Mouse (Mus musculus) CH12.LX (cell line): ENCODE results near the gene Cwc25. TPM values are rescaled to one million over a fixed set of nuclear protein-coding genes. Genes with fewer than 3 reads are reported as not detected.

Experiments
- DNase-seq: peaks from one replicate; pipeline ENCODE4 v3.0.0-alpha.2; 2013; ENCODE audit errors: extremely low read depth
- H3K27ac ChIP-seq: 2 replicates; pipeline ENCODE4 v1.5.1; 2012; ENCODE audit warnings: low read depth, mild to moderate bottlenecking, control low read depth, moderate library complexity; ENCODE audit not compliant: insufficient read depth
- H3K27me3 ChIP-seq: replicated peaks from 2 replicates; pipeline ENCODE3; 2012; ENCODE audit warnings: inconsistent platforms
- H3K36me3 ChIP-seq, 2 experiments: replicated peaks in 1 of 2; 2 replicates each; pipeline versions ENCODE3 to v1.6.1; 2012; ENCODE audit warnings: inconsistent platforms in 1 of 2, low read length in 1 of 2, mild to moderate bottlenecking in 1 of 2, mixed read lengths in 1 of 2, moderate library complexity in 1 of 2; ENCODE audit not compliant: control insufficient read depth in 1 of 2, insufficient read depth in 1 of 2
- H3K4me1 ChIP-seq, 2 experiments: 2 replicates each; pipeline ENCODE4 v1.6.1; 2012; ENCODE audit warnings: inconsistent platforms in 1 of 2, moderate library complexity in 1 of 2; ENCODE audit not compliant: insufficient read depth in 2 of 2, control insufficient read depth in 1 of 2
- H3K4me2 ChIP-seq: 2 replicates; pipeline ENCODE4 v1.6.1; 2012; ENCODE audit warnings: low read depth, mild to moderate bottlenecking, control low read depth; ENCODE audit not compliant: poor library complexity, insufficient read depth, severe bottlenecking
- H3K4me3 ChIP-seq, 3 experiments: fragments of 150-350 bp in 1 of 3; sonication (generic) in 1 of 3; replicated peaks in 1 of 3; 2 replicates each; pipeline versions ENCODE3 to v1.5.1; 2011 to 2012; ENCODE audit warnings: low read depth in 2 of 3, low read length in 2 of 3, mild to moderate bottlenecking in 2 of 3, moderate library complexity in 2 of 3, control low read depth in 1 of 3, improper control_type of control experiment in 1 of 3, inconsistent platforms in 1 of 3, mixed read lengths in 1 of 3; ENCODE audit not compliant: poor library complexity in 1 of 3
- H3K79me2 ChIP-seq: replicated peaks from 2 replicates; pipeline ENCODE4 v1.6.1; 2012; ENCODE audit warnings: mild to moderate bottlenecking, moderate library complexity; ENCODE audit not compliant: control insufficient read depth, poor library complexity, insufficient read depth, severe bottlenecking; ENCODE audit errors: extremely low read depth
- H3K9ac ChIP-seq: 2 replicates; pipeline ENCODE4 v1.6.1; 2012; ENCODE audit warnings: low read depth, mild to moderate bottlenecking, control low read depth, moderate library complexity; ENCODE audit not compliant: insufficient read depth
- H3K9me3 ChIP-seq: replicated peaks from 2 replicates; pipeline ENCODE3; 2012; ENCODE audit warnings: low read length, inconsistent platforms, mixed read lengths
- BHLHE40 ChIP-seq: IDR thresholded peaks from 2 replicates; pipeline ENCODE4 v1.6.1; 2011; ENCODE audit warnings: mild to moderate bottlenecking, low read depth, low read length, improper control_type of control experiment
- CTCF ChIP-seq, 2 experiments: IDR thresholded peaks in 1 of 2; conservative IDR thresholded peaks in 1 of 2; 2 replicates each; pipeline ENCODE4 v1.5.1; 2011 to 2012; ENCODE audit warnings: low read depth in 2 of 2, low read length in 2 of 2, improper control_type of control experiment in 1 of 2, inconsistent platforms in 1 of 2, mild to moderate bottlenecking in 1 of 2, moderate library complexity in 1 of 2
- E2F4 ChIP-seq: IDR thresholded peaks from 2 replicates; pipeline ENCODE4 v1.6.1; 2011; ENCODE audit warnings: low read depth, low read length, improper control_type of control experiment; ENCODE audit not compliant: insufficient replicate concordance
- ELF1 ChIP-seq: IDR thresholded peaks from 2 replicates; pipeline ENCODE4 v1.6.1; 2014; ENCODE audit warnings: low read depth, mild to moderate bottlenecking, inconsistent platforms, low read length, improper control_type of control experiment
- ETS1 ChIP-seq: conservative IDR thresholded peaks from 2 replicates; pipeline ENCODE4 v1.6.1; 2012; ENCODE audit warnings: low read depth, mild to moderate bottlenecking, inconsistent platforms, low read length, improper control_type of control experiment, moderate library complexity
- MAX ChIP-seq: IDR thresholded peaks from 2 replicates; pipeline ENCODE4 v1.6.1; 2011; ENCODE audit warnings: low read length, improper control_type of control experiment
- MXI1 ChIP-seq: IDR thresholded peaks from 2 replicates; pipeline ENCODE4 v1.6.1; 2011; ENCODE audit warnings: mild to moderate bottlenecking, low read depth, low read length, improper control_type of control experiment
- NELFE ChIP-seq: IDR thresholded peaks from 2 replicates; pipeline ENCODE4 v1.6.1; 2011; ENCODE audit warnings: low read depth, low read length, improper control_type of control experiment
- NRF1 ChIP-seq: IDR thresholded peaks from 2 replicates; pipeline ENCODE4 v1.6.1; 2014; ENCODE audit warnings: low read depth, mild to moderate bottlenecking, inconsistent platforms, low read length, improper control_type of control experiment, moderate library complexity
- RCOR1 ChIP-seq: conservative IDR thresholded peaks from 2 replicates; pipeline ENCODE4 v1.6.1; 2012; ENCODE audit warnings: low read depth, mild to moderate bottlenecking, inconsistent platforms, low read length, improper control_type of control experiment
- SIN3A ChIP-seq: IDR thresholded peaks from 2 replicates; pipeline ENCODE4 v1.6.1; 2012; ENCODE audit warnings: low read length, improper control_type of control experiment, inconsistent platforms
- USF1 ChIP-seq: IDR thresholded peaks from 2 replicates; pipeline ENCODE4 v1.6.1; 2014; ENCODE audit warnings: low read depth, mild to moderate bottlenecking, inconsistent platforms, low read length, improper control_type of control experiment
- USF2 ChIP-seq: conservative IDR thresholded peaks from 2 replicates; pipeline ENCODE4 v1.6.1; 2011; ENCODE audit warnings: low read depth, low read length, improper control_type of control experiment
- ZKSCAN1 ChIP-seq: IDR thresholded peaks from 2 replicates; pipeline ENCODE4 v1.6.1; 2012; ENCODE audit warnings: low read depth, inconsistent platforms, low read length, improper control_type of control experiment, borderline replicate concordance
- ZMIZ1 ChIP-seq: IDR thresholded peaks from 2 replicates; pipeline ENCODE4 v1.6.1; 2012; ENCODE audit warnings: low read depth, mild to moderate bottlenecking, inconsistent platforms, low read length, improper control_type of control experiment
- ZNF384 ChIP-seq: IDR thresholded peaks from 2 replicates; pipeline ENCODE4 v1.6.1; 2012; ENCODE audit warnings: low read depth, low read length, improper control_type of control experiment, inconsistent platforms
- dilution Hi-C: fragments of 300-500 bp; cut with MboI; formaldehyde crosslinking; loops from 2 replicates; pipeline ENCODE4 v1.14.3; 2020; ENCODE audit warnings: low sequenced_read_pairs; ENCODE audit not compliant: extremely low pct_unique_long_range_greater_than_20kb, extremely low pct_ligation_motif_present
- in situ Hi-C: fragments of 300-500 bp; cut with MboI; formaldehyde crosslinking; loops from 3 replicates; pipeline ENCODE4 v1.14.3; 2019; ENCODE audit warnings: low sequenced_read_pairs, low pct_ligation_motif_present, low pct_unique_long_range_greater_than_20kb, mixed read lengths
- polyA plus RNA-seq: library from polyadenylated mRNA; unstranded; fragments of >175 nt; gene quantifications from 2 replicates; pipeline ENCODE4 v1.2.1, GENCODE M21; 2012; ENCODE audit warnings: low read depth; ENCODE audit not compliant: insufficient read length
- total RNA-seq, 2 experiments: library from RNA; depleted of rRNA; stranded (reverse); fragments of 300-350 nt in 1 of 2; fragments of >200 nt in 1 of 2; gene quantifications; 2 replicates each; pipeline ENCODE4 v1.2.3; 2012 to 2014

The Cwc25 gene
- total and polyA plus RNA-seq, 3 experiments: 16.7 to 21.5 (median 19.6) TPM

GRCm38 (mm10) chr11:97815736-97816135, 49.4 kb upstream of the Cwc25 start:
- in situ Hi-C loops (no loop called here), dilution Hi-C loops (no loop called here)
- H3K4me3 ChIP-seq: no peak overlapping the region
- no peaks in the 10 kb centered on the region for H3K27me3 ChIP-seq
- DNase-seq: no peak
- H3K4me2 ChIP-seq: no peak overlapping the region
- peaks cover 9 to 69% of the 10 kb centered on the region in 2 experiments for H3K4me1 ChIP-seq
- peaks cover 0 to 79% of the 10 kb centered on the region in 2 experiments for H3K36me3 ChIP-seq
- H3K27ac ChIP-seq: no peak overlapping the region
- TF ChIP-seq NELFE: no peak
- TF ChIP-seq BHLHE40: no peak
- no peak for TF ChIP-seq ZNF384
- TF ChIP-seq E2F4: no peak
- no peaks in the 10 kb centered on the region for H3K79me2 ChIP-seq
- H3K9me3 ChIP-seq: no peaks in the 10 kb centered on the region
- H3K9ac ChIP-seq: no peak overlapping the region

DNA sequence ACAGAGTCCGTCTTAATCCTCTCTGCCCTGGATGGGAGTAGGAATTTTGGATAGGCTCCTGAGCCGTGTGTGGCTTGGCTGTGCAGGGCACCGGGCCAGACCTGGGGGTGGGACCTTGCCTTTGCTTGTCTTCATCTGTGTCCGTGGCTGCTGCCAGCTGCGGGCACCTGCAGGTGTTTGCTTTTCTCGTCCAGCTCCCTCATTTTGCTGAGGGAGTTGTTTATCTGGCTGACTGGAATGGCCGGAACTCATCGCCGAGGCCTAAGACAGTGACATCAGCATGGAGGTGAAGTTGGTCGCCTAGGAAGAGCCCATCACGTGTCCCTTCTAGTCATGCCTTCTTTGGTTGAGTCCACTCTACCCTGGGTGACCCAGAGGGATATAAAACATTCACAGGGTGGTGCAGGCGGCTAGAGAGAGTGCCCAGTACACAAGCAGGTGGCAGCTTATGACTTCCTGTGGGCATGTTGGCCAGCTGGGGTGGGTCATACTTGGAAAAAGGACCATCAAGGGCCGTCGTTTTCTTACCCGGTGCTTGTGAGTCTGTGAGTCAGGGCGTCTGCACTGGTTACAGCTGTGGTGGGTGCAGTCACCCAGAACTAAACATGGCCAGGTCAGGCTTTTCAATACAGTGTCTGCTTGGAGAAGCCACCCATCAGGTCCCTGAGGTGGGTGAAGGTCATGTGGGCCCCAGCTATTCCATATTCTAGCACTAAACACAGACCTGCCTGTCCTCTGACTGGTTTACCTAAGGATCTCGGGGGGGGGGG, 47.6 kb upstream of the Cwc25 start:
- dilution Hi-C loops: no loop called here
- Histone ChIP-seq H3K4me3 (no peak overlapping the region), H3K27me3 (no peaks in the 10 kb centered on the region), H3K9me3 (no peaks in the 10 kb centered on the region), H3K9ac (no peak overlapping the region), H3K79me2 (no peaks in the 10 kb centered on the region), H3K27ac (no peak overlapping the region), H3K36me3 (peaks cover 0 to 82% of the 10 kb centered on the region in 2 experiments), H3K4me2 (no peak overlapping the region), H3K4me1 (peaks cover 10 to 70% of the 10 kb centered on the region in 2 experiments)
- TF ChIP-seq CTCF (conservative IDR thresholded peaks at IDR 0.05 in 1 of 2, IDR thresholded peaks at IDR 0.05 in 1 of 2; ENCODE audit: low read depth in 2 of 2, low read length in 2 of 2): no peak
- no peak for TF ChIP-seq NRF1
- no peak for TF ChIP-seq ELF1
- TF ChIP-seq SIN3A: no peak
- no peak for TF ChIP-seq ZKSCAN1
- no peak for TF ChIP-seq RCOR1
- TF ChIP-seq ETS1: no peak
- in situ Hi-C loops: no loop called here
- no peak for DNase-seq

DNA sequence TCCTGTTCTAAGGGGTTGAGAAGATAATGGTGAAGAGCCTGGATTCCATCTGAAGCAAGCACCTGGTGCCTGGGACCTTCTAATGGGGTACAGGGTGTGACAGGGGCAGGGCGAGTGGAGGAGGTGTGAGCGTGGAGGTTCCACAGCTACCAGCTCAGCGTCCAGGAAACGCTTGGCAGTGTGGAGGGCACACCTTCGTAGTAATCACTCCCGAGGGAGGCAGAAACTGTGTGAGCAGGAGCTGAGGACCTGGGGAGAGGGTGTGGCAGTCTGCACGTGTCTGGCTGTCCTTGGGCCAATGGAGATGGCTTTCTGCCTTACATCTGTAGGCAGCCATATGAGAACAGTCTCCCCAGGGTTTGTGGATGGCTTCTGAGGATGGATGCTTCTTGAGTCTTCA, 46.7 kb upstream of the Cwc25 start:
- peaks cover 0 to 82% of the 10 kb centered on the region in 2 experiments for H3K36me3 ChIP-seq
- H3K4me3 ChIP-seq: no peak overlapping the region
- TF ChIP-seq ELF1: no peak
- TF ChIP-seq MAX: no peak
- no peak for TF ChIP-seq USF1
- TF ChIP-seq MXI1: no peak
- TF ChIP-seq USF2: no peak
- TF ChIP-seq ZMIZ1: no peak
- TF ChIP-seq, all 38 proteins: peak for 0
- H3K4me2 ChIP-seq: no peak overlapping the region
- peaks cover 15 to 70% of the 10 kb centered on the region in 2 experiments for H3K4me1 ChIP-seq
- H3K9me3 ChIP-seq: no peaks in the 10 kb centered on the region
- no peak for DNase-seq
- dilution Hi-C loops: no loop called here
- H3K79me2 ChIP-seq: no peaks in the 10 kb centered on the region
- no peak overlapping the region for H3K9ac ChIP-seq
- in situ Hi-C loops: no loop called here
- no peaks in the 10 kb centered on the region for H3K27me3 ChIP-seq
- H3K27ac ChIP-seq: no peak overlapping the region
